Mouse (Mus musculus): ENCODE results near the gene C330021F23Rik. TPM values are rescaled to one million over a fixed set of nuclear protein-coding genes. Genes with fewer than 3 reads are reported as not detected.

The C330021F23Rik gene
- polyA plus RNA-seq, 1 experiment: not detected

- peaks cover 72% of the 10 kb centered on the region for H3K4me1 ChIP-seq
- no peaks in the 10 kb centered on the region for H3K9me3 ChIP-seq
- H3K27me3 ChIP-seq (replicated peaks): no peaks in the 10 kb centered on the region
- H3K36me3 ChIP-seq (replicated peaks; ENCODE audit: low read length): peaks cover 46% of the 10 kb centered on the region
- TF ChIP-seq FLI1 (IDR thresholded peaks at IDR 0.05; ENCODE audit: low read length): no peak
- TF ChIP-seq GATA1 (IDR thresholded peaks at IDR 0.05; ENCODE audit: borderline replicate concordance, low read length): no peak
- H3K4me3 ChIP-seq (replicated peaks): peak overlapping the region; percentile 96
These were observed 63.7 kb downstream of the C330021F23Rik start for GRCm38 (mm10) chr8:3631478-3631875.

Other genes with a start within 250 kb of the C330021F23Rik start
- 1.3 TPM in 1 of 2 replicates, not detected in the other for gene A430078G23Rik, start 214.6 kb upstream of the C330021F23Rik start, polyA plus RNA-seq (2012; ENCODE audit: insufficient read depth, low replicate concordance)
- 10.5 and 16.0 TPM in 2 replicates for gene Arhgef18, start 175.0 kb upstream of the C330021F23Rik start, polyA plus RNA-seq (2012; ENCODE audit: insufficient read depth, low replicate concordance)
- 2.8 and 3.7 TPM in 2 replicates for gene Pex11g, start 100.3 kb upstream of the C330021F23Rik start, polyA plus RNA-seq (2012; ENCODE audit: insufficient read depth, low replicate concordance)
- gene Tex45, start 97.1 kb upstream of the C330021F23Rik start, polyA plus RNA-seq (2012; ENCODE audit: insufficient read depth, low replicate concordance): not detected in 2 replicates
- 19.3 and 36.7 TPM in 2 replicates for gene Zfp358, start 74.9 kb upstream of the C330021F23Rik start, polyA plus RNA-seq (2012; ENCODE audit: insufficient read depth, low replicate concordance)
- 142 and 183 TPM in 2 replicates for gene Mcoln1, start 67.5 kb upstream of the C330021F23Rik start, polyA plus RNA-seq (2012; ENCODE audit: insufficient read depth, low replicate concordance)
- 13.8 and 16.2 TPM in 2 replicates for gene Pnpla6, start 52.6 kb upstream of the C330021F23Rik start, polyA plus RNA-seq (2012; ENCODE audit: insufficient read depth, low replicate concordance)
- 0.36 TPM in 1 of 2 replicates, not detected in the other for gene Camsap3, start 19.3 kb downstream of the C330021F23Rik start, polyA plus RNA-seq (2012; ENCODE audit: insufficient read depth, low replicate concordance)
- 35.4 and 48.4 TPM in 2 replicates for gene Xab2, start 53.3 kb downstream of the C330021F23Rik start, polyA plus RNA-seq (2012; ENCODE audit: insufficient read depth, low replicate concordance)
- gene Pet100, start 53.6 kb downstream of the C330021F23Rik start, polyA plus RNA-seq (2012; ENCODE audit: insufficient read depth, low replicate concordance): 58.2 and 85.9 TPM in 2 replicates
- 11.1 TPM in 1 of 2 replicates, not detected in the other for gene Pcp2, start 57.6 kb downstream of the C330021F23Rik start, polyA plus RNA-seq (2012; ENCODE audit: insufficient read depth, low replicate concordance)
- gene Stxbp2, start 63.0 kb downstream of the C330021F23Rik start, polyA plus RNA-seq (2012; ENCODE audit: insufficient read depth, low replicate concordance): 533 and 675 TPM in 2 replicates
- 0.39 TPM in 1 of 2 replicates, not detected in the other for gene Retn, start 87.8 kb downstream of the C330021F23Rik start, polyA plus RNA-seq (2012; ENCODE audit: insufficient read depth, low replicate concordance)
- 0.10 TPM in 1 of 2 replicates, not detected in the other for gene Mcemp1, start 97.8 kb downstream of the C330021F23Rik start, polyA plus RNA-seq (2012; ENCODE audit: insufficient read depth, low replicate concordance)
- 2.8 TPM in 1 of 2 replicates, not detected in the other for gene Fcor, start 104.4 kb downstream of the C330021F23Rik start, polyA plus RNA-seq (2012; ENCODE audit: insufficient read depth, low replicate concordance)
- gene Trappc5, start 108.3 kb downstream of the C330021F23Rik start, polyA plus RNA-seq (2012; ENCODE audit: insufficient read depth, low replicate concordance): 10.6 and 25.8 TPM in 2 replicates
- 0.07 TPM in 1 of 2 replicates, not detected in the other for gene Fcer2a, start 126.2 kb downstream of the C330021F23Rik start, polyA plus RNA-seq (2012; ENCODE audit: insufficient read depth, low replicate concordance)
- 1.2 and 11.6 TPM in 2 replicates for gene Clec4g, start 152.7 kb downstream of the C330021F23Rik start, polyA plus RNA-seq (2012; ENCODE audit: insufficient read depth, low replicate concordance)
- gene Cd209a, start 181.0 kb downstream of the C330021F23Rik start, polyA plus RNA-seq (2012; ENCODE audit: insufficient read depth, low replicate concordance): not detected in 2 replicates

All from megakaryocyte, embryonic 14.5 days (primary cell).